Mouse (Mus musculus): ENCODE measurements at regions not wholly inside any gene's neighbourhood (a gene's known extent, or its start where the extent isn't known, plus 50 kb on each side); places are given as distances from the start of the nearest gene placed in this dataset.

- ATAC-seq (replicated peaks; ENCODE audit: poor library complexity, severe bottlenecking): peak; percentile 80
Observed at GRCm38 (mm10) chrX:4899187-4899586, 52.7 kb upstream of the Btbd35f27 start.

All from granulocyte monocyte progenitor cell, adult 5-6 weeks (primary cell).